Mouse (Mus musculus) lung, embryonic 14.5 days (tissue): Measurements from ENCODE around the gene Ostm1. TPM values are rescaled to one million over a fixed set of nuclear protein-coding genes. Genes with fewer than 3 reads are reported as not detected.

Experiments
- ATAC-seq: fragments of 200-750 bp; cut with Nextera tagmentation; 2 replicates; pipeline ENCODE4 v1.8.0; 2017; ENCODE audit warnings: mild to moderate bottlenecking, moderate TSS enrichment, moderate library complexity; ENCODE audit not compliant: insufficient read depth
- DNase-seq: peaks from one replicate; pipeline ENCODE4 v3.0.0-alpha.2; 2015
- H3K27ac ChIP-seq: fragments of 300-500 bp; sonication (generic); 2 replicates; pipeline ENCODE4 v1.5.1; 2014; ENCODE audit warnings: low read depth, mild to moderate bottlenecking, moderate library complexity
- H3K27me3 ChIP-seq: fragments of 300-500 bp; sonication (generic); 2 replicates; pipeline ENCODE4 v1.6.1; 2014; ENCODE audit warnings: low read length, control low read depth; ENCODE audit not compliant: insufficient read depth
- H3K36me3 ChIP-seq: fragments of 300-500 bp; sonication (generic); 2 replicates; pipeline ENCODE4 v1.6.1; 2014; ENCODE audit warnings: control low read depth; ENCODE audit not compliant: insufficient read depth
- H3K4me1 ChIP-seq: fragments of 300-500 bp; sonication (generic); 2 replicates; pipeline ENCODE4 v1.6.1; 2014; ENCODE audit warnings: antibody characterized with exemption, control low read depth; ENCODE audit not compliant: insufficient read depth
- H3K4me2 ChIP-seq: fragments of 300-500 bp; sonication (generic); 2 replicates; pipeline ENCODE4 v1.6.1; 2014; ENCODE audit warnings: mild to moderate bottlenecking
- H3K4me3 ChIP-seq: fragments of 300-500 bp; sonication (generic); 2 replicates; pipeline ENCODE4 v1.5.1; 2014; ENCODE audit warnings: low read depth, low read length
- H3K9ac ChIP-seq: fragments of 300-500 bp; sonication (generic); 2 replicates; pipeline ENCODE4 v1.6.1; 2014
- H3K9me3 ChIP-seq: fragments of 300-500 bp; sonication (generic); 2 replicates; pipeline ENCODE4 v1.6.1; 2016; ENCODE audit warnings: low read depth, low read length, control low read depth
- CTCF ChIP-seq: IDR thresholded peaks from 2 replicates; pipeline ENCODE4 v1.5.1; 2016; ENCODE audit warnings: antibody characterized with exemption, low read depth
- WGBS: fragments of 180-500 bp; shearing (Covaris S2); extraction: QIAGEN DNeasy Blood & Tissue Kit; methylation state at CpG from one replicate; pipeline ENCODE4 v1.1.7; 2014; 5-methylcytosine and 5-hydroxymethylcytosine counted together
- polyA plus RNA-seq: library from polyadenylated mRNA; unstranded; fragments of >200 nt; fragmentation: Nextera tagmentation; extraction: Ambion mirVana; gene quantifications from 2 replicates; pipeline ENCODE4 v1.2.1, GENCODE M21; 2014

Ostm1 gene
- 10.7 and 11.9 TPM in 2 replicates for polyA plus RNA-seq

GRCm38 (mm10) chr10:42583157-42583872 lies at the start of gene Ostm1, which contains the start of gene Nr2e1:
Gene Ostm1, plus strand, starts transcription at chr10:42583822.
Gene Nr2e1, minus strand, starts transcription at chr10:42583632.
- under 1% methylated on average over 43 of the region's 43 CpGs for WGBS
- H3K4me2 ChIP-seq, result peak within 1 kb of the TSS; percentile 47
- peak; percentile 40 for DNase-seq

GRCm38 (mm10) chr10:42533836-42534453 lies 49.7 kb upstream of the Ostm1 start:
- Histone ChIP-seq H3K36me3 (peaks cover 68% of the 10 kb centered on the region), H3K27me3 (no peaks in the 10 kb centered on the region), H3K4me2 (no peak overlapping the region), H3K4me1 (no peaks in the 10 kb centered on the region), H3K9ac (no peak overlapping the region), H3K27ac (peak overlapping the region; percentile 46; the same call in 1 of the 2 replicates), H3K4me3 (no peak overlapping the region), H3K9me3 (no peaks in the 10 kb centered on the region)
- ATAC-seq, result no peak; the same call in 1 of the 2 replicates
- no peak for TF ChIP-seq CTCF
- WGBS, result 88% methylated on average over 11 of the region's 11 CpGs
- DNase-seq, result no peak

More at GRCm38 (mm10) chr10:42583157-42583872, at the start of gene Ostm1, which contains the start of gene Nr2e1:
- H3K36me3 ChIP-seq, result no peaks in the 10 kb centered on the region
- H3K27me3 ChIP-seq, result peaks cover 98% of the 10 kb centered on the region
- peak within 1 kb of the TSS; percentile 10 for H3K4me3 ChIP-seq
- H3K9me3 ChIP-seq, result no peaks in the 10 kb centered on the region
- no peak for ATAC-seq
- no peak within 1 kb of the TSS for H3K27ac ChIP-seq
- H3K4me1 ChIP-seq, result no peaks in the 10 kb centered on the region
- TF ChIP-seq CTCF, result no peak
- H3K9ac ChIP-seq, result no peak within 1 kb of the TSS

GRCm38 (mm10) chr10:42537571-42538316 lies 45.9 kb upstream of the Ostm1 start:
- no peak overlapping the region for H3K4me2 ChIP-seq
- H3K27me3 ChIP-seq, result no peaks in the 10 kb centered on the region
- H3K9me3 ChIP-seq, result no peaks in the 10 kb centered on the region
- H3K4me3 ChIP-seq, result no peak overlapping the region
- no peaks in the 10 kb centered on the region for H3K4me1 ChIP-seq
- no peak overlapping the region for H3K9ac ChIP-seq
- ATAC-seq (no peak), DNase-seq (no peak)
- no peak overlapping the region for H3K27ac ChIP-seq
- WGBS, result 74% methylated on average over 9 of the region's 9 CpGs
- peaks cover 43% of the 10 kb centered on the region for H3K36me3 ChIP-seq
- TF ChIP-seq CTCF, result no peak

GRCm38 (mm10) chr10:42545707-42546503 lies 37.7 kb upstream of the Ostm1 start:
- no peak for DNase-seq
- Histone ChIP-seq H3K4me3 (no peak overlapping the region), H3K4me2 (no peak overlapping the region), H3K9me3 (no peaks in the 10 kb centered on the region), H3K27me3 (no peaks in the 10 kb centered on the region), H3K4me1 (no peaks in the 10 kb centered on the region), H3K36me3 (no peaks in the 10 kb centered on the region), H3K27ac (no peak overlapping the region), H3K9ac (no peak overlapping the region)
- no peak for TF ChIP-seq CTCF
- 72% methylated on average over 6 of the region's 6 CpGs for WGBS
- no peak for ATAC-seq

GRCm38 (mm10) chr10:42546507-42546906 lies 37.1 kb upstream of the Ostm1 start:
- Histone ChIP-seq H3K9ac (no peak overlapping the region), H3K27me3 (no peaks in the 10 kb centered on the region), H3K4me3 (no peak overlapping the region), H3K27ac (no peak overlapping the region), H3K36me3 (no peaks in the 10 kb centered on the region), H3K4me1 (no peaks in the 10 kb centered on the region), H3K4me2 (no peak overlapping the region), H3K9me3 (no peaks in the 10 kb centered on the region)
- TF ChIP-seq CTCF, result no peak
- ATAC-seq (no peak), DNase-seq (no peak)
- WGBS, result 98% methylated on average over 3 of the region's 3 CpGs

- no peak overlapping the region for H3K9ac ChIP-seq
- H3K4me3 ChIP-seq, result no peak overlapping the region
- ATAC-seq (no peak), DNase-seq (no peak)
- H3K27me3 ChIP-seq, result peaks cover 15% of the 10 kb centered on the region; the same call in 1 of the 2 replicates
- no peaks in the 10 kb centered on the region for H3K4me1 ChIP-seq
- H3K36me3 ChIP-seq, result no peaks in the 10 kb centered on the region
- no peak overlapping the region for H3K4me2 ChIP-seq
- H3K27ac ChIP-seq, result no peak overlapping the region
- no peak for TF ChIP-seq CTCF
- 70% methylated on average over 5 of the region's 5 CpGs for WGBS
- no peaks in the 10 kb centered on the region for H3K9me3 ChIP-seq
These were observed 23.9 kb upstream of the Ostm1 start for GRCm38 (mm10) chr10:42559581-42560200.
